Mouse (Mus musculus) embryonic fibroblast, embryonic 13.5 days (primary cell): ENCODE measurements around the gene Smyd3. TPM values are rescaled to one million over a fixed set of nuclear protein-coding genes. Genes with fewer than 3 reads are reported as not detected.
A peak's percentile ranks its signal among the peaks of the same experiment; 100 is the strongest.

ENCODE experiments used
- H3K27ac ChIP-seq: 2 replicates; pipeline ENCODE4 v1.5.1; 2012; ENCODE audit warnings: low read length, control low read depth, inconsistent platforms; ENCODE audit not compliant: insufficient read depth
- H3K4me1 ChIP-seq: 2 replicates; pipeline ENCODE4 v1.6.1; 2011; ENCODE audit warnings: low read length; ENCODE audit not compliant: control insufficient read depth, insufficient read depth
- H3K4me3 ChIP-seq: 2 replicates; pipeline ENCODE4 v1.5.1; 2011; ENCODE audit warnings: mild to moderate bottlenecking, control low read depth, low read length; ENCODE audit not compliant: insufficient read depth
- CTCF ChIP-seq: IDR thresholded peaks from 2 replicates; pipeline ENCODE4 v1.5.1; 2011; ENCODE audit warnings: mild to moderate bottlenecking, control low read depth, low read length, moderate library complexity, borderline replicate concordance; ENCODE audit not compliant: insufficient read depth
- POLR2A ChIP-seq: IDR thresholded peaks from 2 replicates; pipeline ENCODE4 v1.6.1; 2011; ENCODE audit warnings: low read depth, mild to moderate bottlenecking, control low read depth, low read length, moderate library complexity
- polyA plus RNA-seq: library from polyadenylated mRNA; stranded (reverse); fragments of >200 nt; gene quantifications from 2 replicates; pipeline ENCODE4 v1.2.4, GENCODE M21; 2011; ENCODE audit warnings: low read depth; ENCODE audit not compliant: missing spikeins, insufficient read length

Gene Smyd3
- polyA plus RNA-seq, 1 experiment: 12.3 TPM

DNA sequence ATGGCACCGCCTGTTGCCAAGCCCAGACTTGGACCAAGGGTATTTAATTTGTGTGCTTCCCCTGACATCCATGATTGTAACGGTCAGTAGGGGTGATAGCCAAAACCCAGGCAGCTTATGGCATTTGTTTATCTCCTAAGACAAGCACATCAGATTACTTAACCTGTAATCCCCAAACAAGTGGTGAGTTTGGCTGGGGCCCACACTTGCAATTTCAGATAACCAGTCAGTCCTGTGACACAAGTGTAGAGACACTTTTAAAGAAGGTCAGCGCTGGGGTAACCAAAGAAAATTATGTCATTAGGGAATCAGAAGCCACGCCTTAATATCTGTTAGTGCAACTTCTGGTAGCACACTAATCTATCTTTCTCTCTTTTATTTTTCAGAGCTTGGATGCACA is 456.8 kb downstream of the Smyd3 start:
- Histone ChIP-seq H3K4me3 (no peak overlapping the region), H3K27ac (peak overlapping the region; percentile 98), H3K4me1 (peaks cover 36% of the 10 kb centered on the region)
- no peak for TF ChIP-seq CTCF
- no peak for TF ChIP-seq POLR2A

DNA sequence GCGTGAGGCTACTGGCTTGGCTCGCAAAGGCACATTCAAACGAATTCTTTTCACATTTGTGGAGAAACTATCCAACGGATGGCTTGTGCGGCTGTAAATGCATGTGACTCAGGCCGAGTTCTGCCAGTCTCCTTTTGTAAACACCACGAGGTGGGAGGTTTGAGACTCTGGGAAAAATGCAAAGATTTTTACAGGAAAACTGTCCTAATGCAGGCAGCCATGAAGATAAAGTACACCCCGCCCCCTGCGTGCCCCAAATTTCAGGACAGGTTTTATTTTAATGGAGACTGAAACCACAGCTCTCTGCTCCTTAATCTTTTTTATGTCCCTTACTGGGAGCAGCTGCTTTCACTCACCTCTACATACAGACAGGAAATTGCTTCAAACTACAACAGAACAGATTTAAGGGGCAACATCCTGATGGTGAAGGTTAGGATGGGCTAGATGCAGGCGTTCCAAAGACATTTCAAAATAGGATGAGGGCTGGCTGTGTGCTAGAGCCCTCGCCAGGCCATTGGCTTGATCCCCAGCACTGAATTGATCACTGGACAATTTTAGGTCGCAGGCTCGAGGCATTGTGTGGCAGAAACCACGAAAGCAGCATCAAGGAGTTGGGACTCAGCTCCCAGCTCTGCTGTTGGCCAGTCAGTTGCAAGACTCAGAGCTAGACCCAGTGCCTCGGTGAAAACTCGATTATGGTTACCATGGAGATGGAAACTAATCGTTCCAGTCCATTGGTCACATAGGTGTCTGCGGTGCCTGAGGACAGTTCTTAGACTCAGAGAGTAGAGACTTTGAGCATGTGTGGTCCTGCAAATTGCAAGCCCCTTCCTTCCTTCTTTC is 457.5 kb downstream of the Smyd3 start:
- no peak overlapping the region for H3K4me3 ChIP-seq
- peak overlapping the region; percentile 98 for H3K27ac ChIP-seq
- no peak for TF ChIP-seq CTCF
- TF ChIP-seq POLR2A: peak; percentile 49
- H3K4me1 ChIP-seq: peaks cover 39% of the 10 kb centered on the region

DNA sequence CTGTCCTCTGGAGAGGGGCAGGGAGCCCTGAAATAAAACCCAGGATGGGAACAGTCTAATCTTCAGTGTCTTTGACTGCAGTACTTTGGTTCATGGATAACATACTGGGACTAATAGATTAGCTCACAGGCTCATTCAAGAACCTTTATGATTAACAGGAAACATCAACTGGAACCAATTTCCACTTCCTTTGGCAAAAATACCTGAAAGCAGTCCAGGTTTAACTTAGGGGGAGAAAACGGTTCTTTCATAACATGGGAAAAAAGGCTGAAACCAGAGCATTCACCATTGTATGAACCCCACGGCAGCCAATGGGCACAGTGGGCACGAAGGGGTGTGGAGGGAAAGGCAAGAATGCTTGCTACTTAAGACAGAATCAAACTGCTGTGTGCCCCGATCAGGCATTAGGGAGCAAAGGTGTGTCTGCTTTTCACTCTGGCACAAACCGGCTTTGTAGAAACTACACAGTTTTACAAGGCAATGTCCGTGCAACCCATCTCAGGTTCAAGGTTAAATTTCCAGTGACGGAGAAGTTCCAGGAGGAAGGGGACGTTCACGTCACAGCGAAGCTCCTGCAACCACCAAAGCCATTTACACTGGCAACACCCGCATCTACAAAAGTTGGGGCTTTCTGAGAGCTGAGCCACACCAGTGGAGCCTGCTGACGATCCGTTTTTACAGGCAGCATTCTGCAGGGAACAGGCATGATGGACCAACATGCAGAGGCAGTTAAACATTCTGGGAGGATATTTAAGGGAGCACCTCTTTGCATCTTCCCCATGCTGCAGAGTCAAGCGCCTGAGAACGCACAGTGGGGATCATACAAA is 458.3 kb downstream of the Smyd3 start:
- Histone ChIP-seq H3K27ac (peak overlapping the region; percentile 98), H3K4me1 (peaks cover 43% of the 10 kb centered on the region), H3K4me3 (no peak overlapping the region)
- no peak for TF ChIP-seq CTCF
- no peak; the same call in 1 of the 2 replicates for TF ChIP-seq POLR2A

DNA sequence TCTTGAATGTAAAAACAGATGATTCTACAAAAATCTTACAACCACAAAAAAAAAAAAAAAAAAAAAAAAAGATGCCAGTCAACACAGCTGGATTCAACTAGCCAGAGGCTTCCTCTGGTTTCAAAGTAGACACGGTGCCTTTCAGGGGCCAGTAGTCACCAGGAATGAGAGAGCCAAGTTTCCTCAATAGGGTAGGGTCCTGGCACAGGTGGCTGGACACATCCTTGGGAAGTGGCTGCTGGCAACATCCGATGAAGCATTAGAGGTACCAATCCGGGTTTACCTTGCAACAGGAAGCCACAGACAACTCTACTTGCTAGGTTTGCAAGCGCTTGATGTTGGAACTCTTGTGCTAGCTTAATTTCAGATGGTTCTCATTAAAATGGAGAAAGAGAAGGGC is 459.2 kb downstream of the Smyd3 start:
- no peak overlapping the region for H3K4me3 ChIP-seq
- H3K4me1 ChIP-seq: peaks cover 46% of the 10 kb centered on the region
- TF ChIP-seq CTCF (no peak), POLR2A (no peak)
- peak overlapping the region; percentile 98 for H3K27ac ChIP-seq

DNA sequence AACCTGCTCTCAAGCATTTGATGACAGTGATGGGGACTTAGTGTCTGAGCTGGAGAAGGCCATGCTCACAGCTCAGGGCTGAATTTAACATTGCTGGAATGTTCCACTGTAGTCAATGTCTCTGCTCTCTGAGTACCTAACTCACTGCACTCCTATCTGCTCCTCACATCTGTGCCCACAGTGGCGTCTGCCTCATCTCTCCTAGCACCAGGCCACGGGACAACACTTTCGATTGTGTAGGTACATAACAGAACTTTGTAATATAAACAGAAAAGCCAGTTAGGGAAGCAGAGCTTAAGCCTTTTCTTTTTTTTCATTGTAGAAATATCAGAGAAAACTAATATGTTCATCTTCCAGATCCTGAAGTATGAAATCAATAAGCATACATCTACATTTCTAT is 462.1 kb downstream of the Smyd3 start:
- TF ChIP-seq CTCF (no peak), POLR2A (no peak)
- peaks cover 31% of the 10 kb centered on the region for H3K4me1 ChIP-seq
- H3K27ac ChIP-seq: no peak overlapping the region
- H3K4me3 ChIP-seq: no peak overlapping the region

DNA sequence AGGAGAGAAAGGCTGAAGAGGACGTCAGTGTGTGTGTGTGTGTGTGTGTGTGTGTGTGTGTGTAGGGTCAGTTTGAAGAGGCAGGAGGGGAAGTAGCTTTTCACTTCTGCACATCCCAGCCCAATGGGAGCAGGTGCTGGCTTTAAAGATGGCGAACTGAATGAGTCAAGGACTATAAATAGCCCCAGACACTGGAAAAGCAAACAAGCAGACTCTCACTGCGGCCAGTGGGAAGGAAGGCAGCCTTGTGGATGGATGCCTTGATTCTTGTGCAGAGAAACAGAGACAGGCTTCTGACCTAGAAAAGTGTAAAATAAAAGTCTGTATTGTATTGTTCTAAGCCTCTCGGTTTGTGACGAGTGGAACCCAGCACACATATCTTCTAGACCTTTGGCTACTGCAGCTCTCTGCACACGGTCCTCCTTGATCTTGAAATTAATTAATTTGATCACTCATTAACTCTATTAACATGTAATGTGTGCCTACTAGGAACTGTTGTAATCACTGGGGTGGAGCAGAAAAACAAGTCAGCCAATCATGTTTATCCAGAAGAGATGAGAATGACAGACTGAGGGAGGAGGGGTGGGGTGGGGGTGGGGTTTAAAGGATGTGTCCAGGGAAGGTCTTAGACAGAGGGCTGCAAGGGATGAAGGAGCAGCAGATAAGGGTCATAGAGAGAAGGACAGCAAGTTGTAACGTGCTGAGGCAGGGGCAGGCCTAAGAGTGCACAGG is 463.3 kb downstream of the Smyd3 start:
- Histone ChIP-seq H3K4me1 (peaks cover 23% of the 10 kb centered on the region), H3K27ac (peak overlapping the region; percentile 79), H3K4me3 (no peak overlapping the region)
- TF ChIP-seq POLR2A (no peak), CTCF (no peak)

DNA sequence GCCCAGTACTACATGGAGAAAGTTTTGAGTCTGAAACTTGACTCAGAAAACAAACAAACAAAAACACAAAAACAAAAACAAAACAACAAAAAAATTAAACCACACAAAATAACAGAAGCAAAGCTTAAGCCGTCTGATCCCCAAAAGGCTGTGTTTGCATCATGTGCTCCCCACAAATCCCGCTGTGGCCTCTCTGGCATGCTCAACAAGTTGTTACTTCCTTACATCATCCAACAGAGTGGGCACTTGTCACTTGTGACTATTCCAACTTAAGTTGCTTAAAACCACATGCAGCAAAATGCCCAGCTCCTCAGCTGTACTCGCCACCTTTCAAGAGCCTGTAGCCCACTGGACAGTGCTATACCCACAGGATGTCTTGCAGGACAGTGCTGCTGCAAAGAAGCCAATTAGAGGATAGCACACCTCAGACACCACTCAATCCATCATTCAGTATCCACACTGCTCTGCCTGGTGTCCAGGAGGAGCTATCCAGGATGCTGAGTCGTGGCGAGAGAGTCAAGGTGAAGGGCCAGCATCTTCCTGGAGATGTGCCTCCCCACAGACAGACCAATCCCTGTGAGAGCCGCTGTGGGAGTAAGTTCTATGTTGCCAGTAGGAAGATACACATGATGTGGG is 465.2 kb downstream of the Smyd3 start:
- H3K27ac ChIP-seq: no peak overlapping the region
- no peak overlapping the region for H3K4me3 ChIP-seq
- TF ChIP-seq POLR2A (no peak), CTCF (no peak)
- H3K4me1 ChIP-seq: peaks cover 17% of the 10 kb centered on the region

DNA sequence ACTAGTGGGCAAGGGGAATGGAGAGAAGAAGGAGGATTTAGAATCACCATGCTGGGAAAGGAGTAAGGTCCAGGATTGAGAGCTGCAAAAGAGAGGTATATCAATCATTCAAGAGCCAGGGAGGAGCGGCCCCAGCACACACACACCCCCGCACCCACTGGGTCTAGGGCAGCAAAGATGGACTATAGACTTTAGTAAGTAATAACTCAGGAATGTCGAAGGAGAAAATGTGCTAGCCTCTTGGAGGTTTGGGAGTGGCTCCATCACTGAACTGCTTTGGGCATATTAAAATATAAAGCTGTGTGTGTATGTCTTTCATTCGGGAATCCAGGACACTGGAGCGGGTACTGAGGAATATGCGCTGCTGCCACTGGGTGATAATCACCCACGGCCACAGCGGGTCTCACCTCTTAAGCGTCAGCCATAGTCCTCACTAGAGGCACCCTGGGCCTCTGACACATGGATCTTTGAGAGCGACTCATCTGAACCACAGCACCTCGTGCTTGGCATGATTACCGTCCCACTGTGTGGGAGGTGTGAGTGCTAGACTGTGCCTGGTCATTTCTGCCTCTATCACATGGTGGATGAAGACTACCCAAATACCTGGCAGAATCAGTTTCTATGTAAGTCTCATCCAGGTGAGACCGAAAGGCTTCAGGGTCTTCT is 469.8 kb downstream of the Smyd3 start:
- TF ChIP-seq CTCF: no peak
- no peak for TF ChIP-seq POLR2A
- Histone ChIP-seq H3K4me3 (no peak overlapping the region), H3K4me1 (peaks cover 18% of the 10 kb centered on the region), H3K27ac (peak overlapping the region; percentile 89)
